Mouse (Mus musculus) A20 (cell line): ENCODE data around the gene Ugt1a6a.

Source experiments
- DNase-seq: peaks from one replicate; pipeline ENCODE4 v3.0.0-alpha.2; 2011; ENCODE audit warnings: low read depth, low spot score

Gene Ugt1a6a

GRCm38 (mm10) chr1:88267489-88267888, 132.9 kb downstream of the Ugt1a6a start:
- DNase-seq: no peak

GRCm38 (mm10) chr1:88268070-88268469, 133.5 kb downstream of the Ugt1a6a start:
- no peak for DNase-seq
